Mouse (Mus musculus) ES-E14 (cell line): ENCODE measurements around the gene Gm609. TPM values are rescaled to one million over a fixed set of nuclear protein-coding genes. Genes with fewer than 3 reads are reported as not detected.

Experiments
- DNase-seq: peaks from one replicate; pipeline ENCODE4 v3.0.0-alpha.2; 2013; ENCODE audit warnings: low read depth, low spot score
- H3K27ac ChIP-seq: 2 replicates; pipeline ENCODE4 v1.5.1; 2012; ENCODE audit warnings: low read depth, mild to moderate bottlenecking, low read length, moderate library complexity, mixed read lengths; ENCODE audit not compliant: poor library complexity, insufficient read depth, severe bottlenecking
- H3K36me3 ChIP-seq: 2 replicates; pipeline ENCODE4 v1.6.1; 2012; ENCODE audit warnings: mild to moderate bottlenecking, low read length, moderate library complexity, mixed read lengths; ENCODE audit not compliant: control insufficient read depth, poor library complexity, insufficient read depth, severe bottlenecking
- H3K4me1 ChIP-seq, 2 experiments: fragments of 150-350 bp in 1 of 2; sonication (generic) in 1 of 2; 2 replicates each; pipeline ENCODE4 v1.6.1; 2012; ENCODE audit warnings: low read length in 2 of 2, mild to moderate bottlenecking in 1 of 2, mixed read lengths in 1 of 2; ENCODE audit not compliant: control insufficient read depth in 2 of 2, insufficient read depth in 2 of 2, poor library complexity in 1 of 2
- H3K4me3 ChIP-seq, 2 experiments: fragments of 150-350 bp in 1 of 2; sonication (generic) in 1 of 2; 2 replicates each; pipeline ENCODE4 v1.5.1; 2012; ENCODE audit warnings: low read length in 2 of 2, low read depth in 1 of 2, mild to moderate bottlenecking in 1 of 2, mixed read lengths in 1 of 2; ENCODE audit not compliant: insufficient read depth in 1 of 2, poor library complexity in 1 of 2, severe bottlenecking in 1 of 2
- H3K9ac ChIP-seq: 2 replicates; pipeline ENCODE4 v1.6.1; 2012; ENCODE audit warnings: low read depth, mild to moderate bottlenecking, low read length, mixed read lengths; ENCODE audit not compliant: poor library complexity, insufficient read depth, severe bottlenecking
- H3K9me3 ChIP-seq: fragments of 150-350 bp; sonication (generic); 2 replicates; pipeline ENCODE4 v1.6.1; 2012; ENCODE audit warnings: low read depth, mild to moderate bottlenecking, low read length; ENCODE audit not compliant: control insufficient read depth, insufficient read depth
- CHD2 ChIP-seq: IDR thresholded peaks from 2 replicates; pipeline ENCODE4 v1.6.1; 2014; ENCODE audit warnings: mild to moderate bottlenecking, low read depth, low read length, inconsistent platforms
- HCFC1 ChIP-seq: IDR thresholded peaks from 2 replicates; pipeline ENCODE4 v1.6.1; 2012; ENCODE audit warnings: low read length, inconsistent platforms, borderline replicate concordance; ENCODE audit not compliant: insufficient read depth
- MAFK ChIP-seq: IDR thresholded peaks from 2 replicates; pipeline ENCODE4 v1.6.1; 2014; ENCODE audit warnings: mild to moderate bottlenecking, low read depth, low read length, inconsistent platforms; ENCODE audit not compliant: insufficient read depth
- ZC3H11A ChIP-seq: IDR thresholded peaks from 2 replicates; pipeline ENCODE4 v1.6.1; 2012; ENCODE audit warnings: low read depth, mild to moderate bottlenecking, inconsistent platforms, low read length, borderline replicate concordance
- ZNF384 ChIP-seq: IDR thresholded peaks from 2 replicates; pipeline ENCODE4 v1.6.1; 2012; ENCODE audit warnings: low read depth, low read length, inconsistent platforms
- in situ Hi-C, 2 experiments: fragments of 600-800 bp; cut with MboI; formaldehyde crosslinking; loops; one replicate each; pipeline ENCODE4 v1.15.1; 2025; ENCODE audit warnings: low sequenced_read_pairs in 2 of 2, inconsistent platforms in 1 of 2; ENCODE audit not compliant: unreplicated experiment in 2 of 2
- total RNA-seq: library from RNA; depleted of rRNA; stranded (reverse); fragments of 300-350 nt; gene quantifications from 2 replicates; pipeline ENCODE4 v1.2.3, GENCODE M21; 2012

The Gm609 gene
- total RNA-seq, 1 experiment = not detected

DNA sequence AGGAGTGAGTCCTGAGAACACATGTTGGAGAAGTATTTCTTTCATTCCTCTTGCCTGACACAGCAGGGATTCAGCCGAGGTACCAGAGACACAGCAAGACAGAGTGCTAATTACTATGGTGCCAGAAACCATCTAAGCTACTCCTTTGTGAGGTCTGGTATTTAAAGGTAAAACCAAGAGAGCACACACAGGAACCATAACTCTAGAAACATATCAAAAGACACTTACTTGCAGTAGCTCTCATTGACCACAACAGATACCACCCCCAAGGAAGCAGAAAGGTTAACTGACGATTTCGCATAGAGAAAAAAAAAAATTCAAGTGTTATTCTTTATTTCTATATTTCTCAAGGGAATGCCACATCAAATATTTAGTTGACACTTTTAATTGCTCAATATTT, 111.0 kb downstream of the Gm609 start:
- Histone ChIP-seq H3K9me3 (no peaks in the 10 kb centered on the region), H3K9ac (no peak overlapping the region), H3K4me1 (no peaks in the 10 kb centered on the region), H3K27ac (no peak overlapping the region), H3K36me3 (no peaks in the 10 kb centered on the region), H3K4me3 (no peak overlapping the region)
- in situ Hi-C loops = no loop called here
- no peak for DNase-seq
- TF ChIP-seq ZNF384 = no peak
- no peak for TF ChIP-seq MAFK
- no peak for TF ChIP-seq HCFC1
- no peak for TF ChIP-seq CHD2
- no peak for TF ChIP-seq ZC3H11A

DNA sequence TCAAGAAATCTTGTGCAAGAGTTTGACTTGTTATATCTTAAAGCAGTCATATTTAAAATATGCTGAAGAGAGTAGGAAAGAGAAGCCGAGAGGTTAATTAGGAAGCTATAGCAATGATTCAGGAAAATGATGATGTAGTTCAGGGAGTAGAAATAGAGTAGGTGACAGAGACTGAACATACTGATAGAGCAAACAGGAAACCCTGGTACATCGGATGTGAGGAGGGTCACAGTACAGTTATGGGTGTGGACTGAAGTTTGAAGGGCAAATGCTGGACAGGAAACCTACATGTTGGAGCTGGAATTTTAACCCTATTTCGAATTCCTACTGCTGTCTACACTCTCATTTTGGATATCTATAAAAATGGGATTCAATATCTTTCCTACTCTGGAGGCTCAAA, 113.8 kb downstream of the Gm609 start:
- in situ Hi-C loops = no loop called here
- H3K27ac ChIP-seq = no peak overlapping the region
- TF ChIP-seq ZC3H11A = no peak
- TF ChIP-seq CHD2 = no peak
- no peak for TF ChIP-seq MAFK
- TF ChIP-seq HCFC1 = no peak
- TF ChIP-seq ZNF384 = no peak
- H3K9ac ChIP-seq = no peak overlapping the region
- no peaks in the 10 kb centered on the region for H3K9me3 ChIP-seq
- no peaks in the 10 kb centered on the region for H3K36me3 ChIP-seq
- no peak for DNase-seq
- H3K4me3 ChIP-seq = no peak overlapping the region
- H3K4me1 ChIP-seq = no peaks in the 10 kb centered on the region

DNA sequence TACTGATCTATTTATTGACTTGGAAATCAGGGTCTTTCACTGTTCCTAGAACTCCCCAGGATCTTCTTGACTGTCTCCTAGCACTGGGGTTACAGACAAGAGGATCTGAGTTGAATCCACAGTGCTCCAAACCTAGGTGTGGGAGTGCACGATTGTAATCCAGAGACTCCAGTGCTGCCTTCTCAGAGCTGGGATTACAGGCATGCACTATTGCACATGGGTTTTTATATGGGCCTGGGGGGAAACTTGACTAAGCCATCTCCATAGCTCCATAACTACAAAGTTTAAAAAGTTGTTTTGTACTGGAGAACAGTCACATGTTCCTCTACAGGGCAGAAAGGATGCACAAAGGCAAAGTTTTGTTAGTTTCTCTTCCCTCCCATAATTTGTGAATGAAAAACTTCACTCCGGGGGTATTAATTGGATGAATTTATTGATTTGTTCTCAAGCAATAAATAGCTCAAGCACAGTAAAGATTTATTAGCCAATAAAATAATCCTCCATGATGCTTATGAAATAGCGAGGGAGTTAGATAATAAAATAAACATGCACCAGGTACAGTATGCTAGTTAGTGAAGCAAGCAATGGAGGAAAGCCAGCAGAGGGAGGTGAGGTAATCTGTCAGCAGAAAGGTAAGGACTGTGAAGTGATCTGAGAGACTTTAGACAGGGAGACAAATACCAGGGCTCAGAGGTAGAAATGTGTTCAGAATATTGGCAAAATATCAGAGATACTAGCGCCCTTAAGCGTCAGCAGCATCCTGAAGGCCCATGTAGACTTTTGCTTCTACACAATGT, 114.4 kb downstream of the Gm609 start:
- Histone ChIP-seq H3K9me3 (no peaks in the 10 kb centered on the region), H3K36me3 (no peaks in the 10 kb centered on the region), H3K4me1 (no peaks in the 10 kb centered on the region), H3K27ac (no peak overlapping the region), H3K9ac (no peak overlapping the region), H3K4me3 (no peak overlapping the region)
- no peak for DNase-seq
- no peak for TF ChIP-seq ZNF384
- TF ChIP-seq CHD2 = no peak
- no peak for TF ChIP-seq HCFC1
- no peak for TF ChIP-seq MAFK
- no peak for TF ChIP-seq ZC3H11A
- in situ Hi-C loops = no loop called here

DNA sequence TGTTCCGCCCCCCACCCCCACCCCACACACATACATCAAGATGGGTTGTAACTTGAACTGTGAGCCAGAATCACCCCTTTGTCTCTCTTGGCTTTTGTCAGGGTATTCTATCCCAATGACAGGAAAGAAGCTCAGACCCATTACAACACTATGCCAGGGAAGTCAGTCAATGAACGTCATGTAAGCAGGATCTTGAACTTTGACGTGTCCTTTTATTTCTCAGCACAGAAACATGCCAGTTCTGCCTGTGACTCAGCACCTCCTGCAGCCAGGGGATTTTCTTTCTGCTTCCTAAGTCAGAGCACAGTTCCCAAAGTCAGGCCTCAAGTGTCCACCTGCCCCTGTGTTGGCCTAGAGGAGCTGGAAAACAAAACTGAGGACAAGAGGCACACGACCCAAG, 115.4 kb downstream of the Gm609 start:
- DNase-seq = no peak
- H3K9me3 ChIP-seq = no peaks in the 10 kb centered on the region
- no peaks in the 10 kb centered on the region for H3K36me3 ChIP-seq
- no peak overlapping the region for H3K9ac ChIP-seq
- no peaks in the 10 kb centered on the region for H3K4me1 ChIP-seq
- no peak overlapping the region for H3K27ac ChIP-seq
- in situ Hi-C loops = no loop called here
- no peak overlapping the region for H3K4me3 ChIP-seq
- TF ChIP-seq CHD2 (no peak), ZNF384 (no peak), HCFC1 (no peak), MAFK (no peak), ZC3H11A (no peak)

DNA sequence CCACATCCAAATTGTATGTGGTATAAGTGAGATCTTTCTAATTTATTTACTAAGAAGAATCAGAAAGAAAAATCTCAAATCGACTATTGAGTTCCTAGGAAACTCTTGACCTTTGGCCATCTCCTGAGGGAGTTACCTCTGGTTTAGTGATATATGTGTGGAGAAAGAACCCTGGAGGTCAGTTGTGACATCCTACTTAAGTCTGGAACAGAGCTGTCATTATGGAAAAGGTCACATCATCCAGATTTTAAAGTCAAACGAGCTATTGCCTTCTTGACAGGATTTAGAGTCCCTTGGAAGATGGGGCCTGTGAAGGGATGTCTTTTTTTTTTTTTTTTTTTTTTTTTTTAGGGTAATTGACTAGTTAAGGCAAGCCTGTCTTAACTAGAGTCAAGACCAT, 116.0 kb downstream of the Gm609 start:
- in situ Hi-C loops = no loop called here
- H3K9ac ChIP-seq = no peak overlapping the region
- H3K4me1 ChIP-seq = no peaks in the 10 kb centered on the region
- TF ChIP-seq CHD2 = no peak
- TF ChIP-seq ZC3H11A = no peak
- no peak for TF ChIP-seq ZNF384
- no peak for TF ChIP-seq MAFK
- TF ChIP-seq HCFC1 = no peak
- H3K27ac ChIP-seq = no peak overlapping the region
- no peak overlapping the region for H3K4me3 ChIP-seq
- H3K9me3 ChIP-seq = no peaks in the 10 kb centered on the region
- no peaks in the 10 kb centered on the region for H3K36me3 ChIP-seq
- no peak for DNase-seq
